Mouse (Mus musculus) cerebellum, adult 11-12 months (tissue): ENCODE measurements around the gene Kmo.

ENCODE experiments used
- DNase-seq: peaks from one replicate; pipeline ENCODE4 v3.0.0; 2022

The Kmo gene

DNA sequence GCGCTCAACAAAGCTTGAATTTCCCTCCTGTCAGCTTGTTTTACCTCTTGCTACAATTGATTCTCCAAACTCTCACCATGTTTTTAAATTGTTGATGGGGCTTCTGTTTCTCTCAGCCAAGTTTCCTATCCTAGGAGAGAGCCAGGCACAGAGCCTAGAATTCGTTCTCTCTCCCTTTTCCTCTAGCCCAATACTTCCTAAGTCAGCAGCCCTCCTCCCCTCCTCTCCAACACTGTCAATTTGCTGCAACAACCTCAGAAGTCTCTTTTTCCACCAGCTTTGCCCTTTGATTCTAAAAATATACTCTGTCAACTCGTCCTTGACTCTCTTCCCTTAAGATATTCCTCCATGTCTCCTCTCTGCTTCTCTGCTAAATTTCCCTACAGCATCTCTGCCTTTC lies 79.2 kb downstream of the Kmo start:
- DNase-seq = no peak

DNA sequence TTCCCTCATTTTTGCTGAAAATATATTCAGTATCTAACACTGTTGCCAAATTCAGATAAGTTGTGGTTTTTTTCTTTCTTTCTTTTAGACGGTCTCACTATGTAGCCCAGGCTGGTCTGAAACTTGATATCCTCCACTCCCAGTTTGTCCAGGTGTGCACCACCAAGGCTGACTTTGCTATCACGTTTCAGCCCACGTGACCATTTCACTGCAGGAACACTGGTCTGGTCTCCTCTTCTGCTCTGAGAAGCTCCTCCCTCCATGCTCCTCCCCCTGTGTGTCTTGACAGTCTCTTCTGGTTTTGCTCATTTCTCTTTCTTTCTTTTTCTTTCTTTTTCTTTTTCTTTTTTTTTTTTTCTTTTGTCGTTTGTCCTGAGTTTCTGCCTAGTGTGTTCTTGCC lies 79.6 kb downstream of the Kmo start:
- DNase-seq = no peak

DNA sequence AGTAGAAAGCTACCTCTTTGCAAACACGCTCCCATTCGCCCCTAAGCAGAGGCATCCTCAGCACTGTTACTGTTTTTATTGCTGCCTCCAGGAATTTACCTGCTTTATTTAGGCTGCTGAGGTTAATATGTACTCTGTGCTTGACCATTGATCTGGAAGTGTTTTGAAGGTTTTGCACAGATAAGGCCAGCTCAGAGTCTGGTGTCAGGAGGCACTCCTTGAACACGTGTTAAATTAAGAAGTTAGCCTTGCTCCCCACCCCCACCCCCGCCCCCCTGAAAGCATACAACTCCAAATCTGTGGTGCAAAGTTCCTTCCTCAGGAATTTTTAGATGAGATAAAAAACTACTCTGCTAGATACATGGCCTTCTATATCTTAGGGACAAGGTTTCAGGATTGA lies 81.0 kb downstream of the Kmo start:
- no peak for DNase-seq

DNA sequence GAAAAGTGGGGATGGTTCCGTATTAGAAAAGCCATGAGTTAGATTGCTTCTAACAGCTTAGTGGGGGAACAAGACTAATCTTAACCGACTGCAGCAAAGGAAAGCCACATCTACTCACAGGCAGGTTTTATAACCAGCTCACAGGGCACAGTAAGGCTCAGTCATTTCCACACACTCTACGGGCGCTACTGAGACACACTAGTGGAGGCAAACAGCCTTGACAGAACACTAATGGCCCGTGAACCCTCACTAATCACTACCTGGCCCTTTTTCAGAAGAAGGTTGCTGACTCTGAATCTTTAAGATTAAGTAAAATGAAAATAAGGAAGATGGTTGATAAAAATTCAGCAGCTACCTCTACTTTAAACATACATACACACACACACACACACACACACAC lies 87.4 kb downstream of the Kmo start:
- DNase-seq = no peak

DNA sequence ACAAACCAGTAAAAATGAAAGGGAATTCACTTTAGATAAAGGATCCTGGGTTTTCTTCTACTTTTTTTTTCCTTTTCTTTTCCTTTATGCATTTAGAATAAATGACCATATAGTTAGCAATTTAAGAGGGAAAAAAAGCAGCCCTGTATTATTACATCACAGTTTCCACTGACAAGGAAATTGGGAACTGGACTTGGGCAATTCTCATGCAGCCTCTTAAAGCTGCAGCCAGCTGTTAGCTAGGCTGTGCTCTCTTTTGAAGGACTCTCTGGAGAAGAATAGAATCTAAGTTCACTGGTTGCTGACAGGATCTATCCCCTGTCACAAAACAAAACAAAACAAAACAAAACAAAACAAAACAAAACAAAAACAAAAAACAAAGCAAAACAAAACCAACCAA lies 87.8 kb downstream of the Kmo start:
- no peak for DNase-seq
